In the genomic region with DNA sequence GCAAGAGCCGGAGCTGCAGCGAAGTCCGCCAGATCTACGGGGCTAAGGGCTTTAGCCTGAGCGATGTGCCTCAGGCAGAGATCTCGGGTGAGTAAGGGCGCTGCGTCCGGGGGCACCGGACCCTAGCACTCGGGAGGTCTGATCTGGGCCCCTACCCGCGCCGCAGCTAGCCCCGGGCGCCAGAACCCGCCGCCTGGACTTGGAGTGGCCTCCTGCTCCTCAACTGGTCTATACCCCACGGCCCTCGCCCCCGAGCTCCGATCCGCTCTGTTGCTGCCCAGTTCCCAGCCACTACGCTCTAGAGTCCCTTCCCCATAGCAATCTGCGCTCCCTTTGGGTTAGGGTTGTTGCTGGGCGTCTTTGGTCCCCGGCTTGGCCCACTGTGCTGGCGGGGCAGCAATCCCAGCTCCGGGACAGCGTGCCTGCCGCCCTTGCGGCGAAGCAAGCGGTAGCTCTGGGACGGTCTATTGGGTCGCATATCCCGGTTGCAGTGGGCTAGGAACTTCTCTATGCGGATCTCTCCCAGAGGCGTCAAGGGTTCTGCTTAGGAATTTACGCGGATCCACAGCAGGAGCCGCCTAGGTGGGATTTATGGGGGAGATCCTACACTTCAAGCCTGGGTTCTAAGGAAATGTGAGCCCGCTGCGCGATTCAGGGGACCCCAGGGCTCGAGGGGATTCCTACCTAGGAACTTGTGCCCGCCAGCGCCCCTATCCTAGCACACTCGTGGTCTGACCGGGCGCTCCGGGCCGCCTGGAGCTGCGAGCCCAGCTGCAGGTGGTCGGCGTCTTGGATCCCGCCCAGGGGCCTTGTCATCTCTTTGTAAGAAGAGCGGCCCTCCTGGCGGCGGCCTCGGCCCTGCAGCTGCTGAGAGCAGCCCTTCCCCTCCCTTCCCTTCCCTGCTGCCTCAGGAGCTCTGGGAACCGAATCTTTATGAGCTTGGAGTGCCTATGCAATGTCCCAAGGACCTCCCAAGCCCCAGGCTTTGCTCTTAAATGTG, we compare ENCODE assay signal across 9 mouse cellular contexts. TPM values are rescaled to one million over a fixed set of nuclear protein-coding genes. Genes with fewer than 3 reads are reported as not detected.
DNase-seq lines count a peak whose midpoint lies in the region; ATAC-seq and TF ChIP-seq lines count a peak whose summit lies in the region.
"Had no signal": no experiment of that assay in that cellular context is flagged by ENCODE, and none has a peak within 500 bp of the region (broad histone marks: within the 10 kb centered on the region; RNA-seq: fewer than 3 reads in every experiment).

No protein-coding gene starts in this region.

- H3K36me3 ChIP-seq in forebrain, embryonic 14.5 days (ENCODE audit: control insufficient read depth, insufficient read depth, low read length): peaks cover 32% of the 10 kb centered on the region
- H3K36me3 ChIP-seq in hindbrain, embryonic 12.5 days: peaks cover 13% of the 10 kb centered on the region
- H3K36me3 ChIP-seq in limb, embryonic 11.5 days (ENCODE audit: control insufficient read depth, insufficient read depth, low read length): no peaks in the 10 kb centered on the region
- H3K36me3 ChIP-seq in midbrain, postnatal 0 days (ENCODE audit: insufficient read depth, low read length): peaks cover 7% of the 10 kb centered on the region

- H3K4me2 ChIP-seq in forebrain, embryonic 14.5 days (ENCODE audit: low read length): peak overlapping the region; percentile 95
- peak overlapping the region; percentile 83 for H3K4me2 ChIP-seq in hindbrain, embryonic 12.5 days (replicated peaks)
- H3K4me2 ChIP-seq in limb, embryonic 11.5 days (ENCODE audit: low read depth, severe bottlenecking): peak overlapping the region; percentile 63
- peak overlapping the region; percentile 70 for H3K4me2 ChIP-seq in midbrain, postnatal 0 days (ENCODE audit: low read depth, low read length, poor library complexity, severe bottlenecking)

- H3K4me1 ChIP-seq in forebrain, embryonic 14.5 days (ENCODE audit: control insufficient read depth, insufficient read depth, low read length): peaks cover 40% of the 10 kb centered on the region
- peaks cover 32% of the 10 kb centered on the region for H3K4me1 ChIP-seq in hindbrain, embryonic 12.5 days
- peaks cover 22% of the 10 kb centered on the region for H3K4me1 ChIP-seq in limb, embryonic 11.5 days (ENCODE audit: control insufficient read depth, insufficient read depth, low read length)
- H3K4me1 ChIP-seq in midbrain, postnatal 0 days (ENCODE audit: insufficient read depth, low read length): peaks cover 12% of the 10 kb centered on the region; the same call in 1 of the 2 replicates

- DNase-seq in heart, adult 18-20 months: peak; percentile 32 to 61
- DNase-seq in heart, adult 8-10 months (ENCODE audit: low spot score): no peak
- peak; percentile 56 for DNase-seq in cerebellum, adult 11 months
- peak; percentile 93 for DNase-seq in forebrain, embryonic 14.5 days (ENCODE audit: low spot score)
- peak; percentile 86 for DNase-seq in limb, embryonic 11.5 days (ENCODE audit: low spot score)
- peak; percentile 80 for DNase-seq in midbrain, postnatal 0 days (ENCODE audit: low spot score)
- DNase-seq in thymus, postnatal 0 days (ENCODE audit: low spot score): peak; percentile 29

- TF ChIP-seq CTCF in midbrain, postnatal 0 days (IDR thresholded peaks at IDR 0.05): peak; percentile 21

- H3K9ac ChIP-seq in forebrain, embryonic 14.5 days (ENCODE audit: low read length): peak overlapping the region; percentile 99
- peak overlapping the region; percentile 89 for H3K9ac ChIP-seq in hindbrain, embryonic 12.5 days
- peak overlapping the region; percentile 97 for H3K9ac ChIP-seq in limb, embryonic 11.5 days (ENCODE audit: low read length)
- peak overlapping the region; percentile 92 for H3K9ac ChIP-seq in midbrain, postnatal 0 days (replicated peaks; ENCODE audit: low read length, poor library complexity, severe bottlenecking)

- no peaks in the 10 kb centered on the region for H3K9me3 ChIP-seq in forebrain, embryonic 14.5 days (replicated peaks; ENCODE audit: control insufficient read depth, low read length)
- H3K9me3 ChIP-seq in hindbrain, embryonic 12.5 days (replicated peaks): no peaks in the 10 kb centered on the region
- no peaks in the 10 kb centered on the region for H3K9me3 ChIP-seq in limb, embryonic 11.5 days (ENCODE audit: control insufficient read depth, low read length)
- H3K9me3 ChIP-seq in midbrain, postnatal 0 days (ENCODE audit: low read length): no peaks in the 10 kb centered on the region

- peak overlapping the region; percentile 88 for H3K4me3 ChIP-seq in forebrain, embryonic 14.5 days (ENCODE audit: low read depth, low read length)
- peak overlapping the region; percentile 95 for H3K4me3 ChIP-seq in hindbrain, embryonic 12.5 days
- peak overlapping the region; percentile 93 for H3K4me3 ChIP-seq in limb, embryonic 11.5 days (ENCODE audit: low read depth, low read length)
- peak overlapping the region; percentile 90 for H3K4me3 ChIP-seq in midbrain, postnatal 0 days (ENCODE audit: low read depth, low read length)

- ATAC-seq in forebrain, embryonic 14.5 days: peak; percentile 57
- ATAC-seq in hindbrain, embryonic 12.5 days (ENCODE audit: low FRiP score): peak; percentile 50
- ATAC-seq in limb, embryonic 11.5 days (ENCODE audit: insufficient number of reproducible peaks, low FRiP score, low TSS enrichment, low read depth): peak; percentile 27; the same call in 1 of the 2 replicates
- ATAC-seq in midbrain, postnatal 0 days (ENCODE audit: low FRiP score): peak; percentile 6; the same call in 1 of the 2 replicates

- peak overlapping the region; percentile 96 for H3K27ac ChIP-seq in forebrain, embryonic 14.5 days (ENCODE audit: low read depth, low read length)
- H3K27ac ChIP-seq in hindbrain, embryonic 12.5 days: peak overlapping the region; percentile 95
- peak overlapping the region; percentile 93 for H3K27ac ChIP-seq in limb, embryonic 11.5 days (replicated peaks; ENCODE audit: low read depth, low read length)
- peak overlapping the region; percentile 88 for H3K27ac ChIP-seq in midbrain, postnatal 0 days (ENCODE audit: low read depth, low read length)
- H3K27ac ChIP-seq: macrophage had no signal

- WGBS in forebrain, embryonic 14.5 days: under 1% methylated on average over 62 of the region's 62 CpGs
- WGBS in hindbrain, embryonic 12.5 days: under 1% methylated on average over 62 of the region's 62 CpGs
- whole genome bisulfite sequencing in limb, embryonic 11.5 days: under 1% methylated on average over 62 of the region's 62 CpGs
- WGBS in midbrain, postnatal 0 days: under 1% methylated on average over 58 of the region's 62 CpGs

- H3K27me3 ChIP-seq in forebrain, embryonic 14.5 days (replicated peaks; ENCODE audit: control insufficient read depth, insufficient read depth, low read length): no peaks in the 10 kb centered on the region
- peaks cover 15% of the 10 kb centered on the region for H3K27me3 ChIP-seq in hindbrain, embryonic 12.5 days
- no peaks in the 10 kb centered on the region for H3K27me3 ChIP-seq in limb, embryonic 11.5 days (ENCODE audit: control insufficient read depth, insufficient read depth, low read length)
- peaks cover 4% of the 10 kb centered on the region; the same call in 1 of the 2 replicates for H3K27me3 ChIP-seq in midbrain, postnatal 0 days (ENCODE audit: insufficient read depth, low read length)

RNA-seq across cellular contexts. Expression of a gene that starts 0.9 kb away (rescaled TPM):
- 100 to 1,000 TPM; 467 to 480 TPM for total RNA-seq in heart, adult 18-20 months (2021)
- 100 to 1,000 TPM; 481 to 555 (median 528) TPM for total RNA-seq in heart, adult 8-10 months (2022)
- polyA plus RNA-seq in forebrain, embryonic 14.5 days (2014; fragmentation: Nextera tagmentation; extraction: Ambion mirVana): 58.4 and 66.8 TPM in 2 replicates
- 79.8 and 80.2 TPM in 2 replicates for polyA plus RNA-seq in hindbrain, embryonic 12.5 days (2016; fragmentation: Nextera tagmentation; extraction: Ambion mirVana)
- polyA plus RNA-seq in limb, embryonic 11.5 days (2014; fragmentation: Nextera tagmentation; extraction: Ambion mirVana): 51.7 and 56.6 TPM in 2 replicates
- total RNA-seq in midbrain, postnatal 0 days (2014; rRNA removed): 151 and 208 TPM in 2 replicates
- 51.8 and 53.3 TPM in 2 replicates for polyA plus RNA-seq in midbrain, postnatal 0 days (2015; fragmentation: Nextera tagmentation; extraction: Ambion mirVana)
- 24.3 and 25.9 TPM in 2 replicates for polyA plus RNA-seq in thymus, postnatal 0 days (2015; fragmentation: Nextera tagmentation; extraction: Ambion mirVana)

Comparison
In these comparisons a context has a peak if more than half of its experiments do, and no peak if none do; other contexts are left out.
1. ATAC-seq: peak in every context shown above with its lines; median percentile 57 in forebrain, embryonic 14.5 days; 50 in hindbrain, embryonic 12.5 days; 27 in limb, embryonic 11.5 days; 6 in midbrain, postnatal 0 days.